Mouse (Mus musculus) MEL (cell line): ENCODE measurements around the gene Gzma. TPM values are rescaled to one million over a fixed set of nuclear protein-coding genes. Genes with fewer than 3 reads are reported as not detected.

Experiments used
- DNase-seq: peaks from one replicate; pipeline ENCODE4 v3.0.0; 2011; ENCODE audit warnings: low read depth, low spot score
- H3K27ac ChIP-seq: 2 replicates; pipeline ENCODE4 v1.5.1; 2012; ENCODE audit warnings: low read depth, mild to moderate bottlenecking, control low read depth, low read length, moderate library complexity; ENCODE audit not compliant: control insufficient read depth
- H3K27me3 ChIP-seq, 2 experiments: fragments of 150-350 bp in 1 of 2; sonication (generic) in 1 of 2; 2 replicates each; pipeline ENCODE4 v1.6.1; 2012; ENCODE audit warnings: low read length in 2 of 2, mild to moderate bottlenecking in 2 of 2, improper control_type of control experiment in 1 of 2, moderate library complexity in 1 of 2; ENCODE audit not compliant: insufficient read depth in 2 of 2, control insufficient read depth in 1 of 2
- H3K36me3 ChIP-seq, 2 experiments: 2 replicates each; pipeline ENCODE4 v1.6.1; 2012 to 2014; ENCODE audit warnings: low read length in 2 of 2, improper control_type of control experiment in 1 of 2, inconsistent platforms in 1 of 2, mild to moderate bottlenecking in 1 of 2; ENCODE audit not compliant: insufficient read depth in 2 of 2, control insufficient read depth in 1 of 2
- H3K4me1 ChIP-seq, 2 experiments: fragments of 150-350 bp in 1 of 2; sonication (generic) in 1 of 2; 2 replicates each; pipeline ENCODE4 v1.6.1; 2012; ENCODE audit warnings: low read length in 2 of 2, improper control_type of control experiment in 1 of 2, mild to moderate bottlenecking in 1 of 2; ENCODE audit not compliant: insufficient read depth in 2 of 2, control insufficient read depth in 1 of 2
- H3K4me3 ChIP-seq, 2 experiments: fragments of 150-350 bp in 1 of 2; sonication (generic) in 1 of 2; 2 replicates each; pipeline ENCODE4 v1.5.1; 2012; ENCODE audit warnings: low read depth in 2 of 2, low read length in 2 of 2, mild to moderate bottlenecking in 2 of 2, moderate library complexity in 2 of 2, control low read depth in 1 of 2, improper control_type of control experiment in 1 of 2; ENCODE audit not compliant: control insufficient read depth in 1 of 2, insufficient read depth in 1 of 2
- H3K79me2 ChIP-seq: 2 replicates; pipeline ENCODE4 v1.6.1; 2012; ENCODE audit warnings: mild to moderate bottlenecking, low read length, moderate library complexity; ENCODE audit not compliant: control insufficient read depth, poor library complexity, insufficient read depth
- H3K9ac ChIP-seq: 2 replicates; pipeline ENCODE4 v1.6.1; 2012; ENCODE audit warnings: low read depth, mild to moderate bottlenecking, control low read depth, low read length, moderate library complexity; ENCODE audit not compliant: control insufficient read depth, poor library complexity, severe bottlenecking
- H3K9me3 ChIP-seq: fragments of 150-350 bp; sonication (generic); replicated peaks from 2 replicates; pipeline ENCODE4 v1.6.1; 2012; ENCODE audit warnings: mild to moderate bottlenecking, low read length, improper control_type of control experiment, moderate library complexity; ENCODE audit not compliant: insufficient read depth
- BHLHE40 ChIP-seq: IDR thresholded peaks from 2 replicates; pipeline ENCODE4 v1.6.1; 2012; ENCODE audit warnings: low read depth, mild to moderate bottlenecking, inconsistent platforms, low read length, improper control_type of control experiment, borderline replicate concordance
- CHD1 ChIP-seq: IDR thresholded peaks from 2 replicates; pipeline ENCODE4 v1.6.1; 2012; ENCODE audit warnings: low read depth, mild to moderate bottlenecking, inconsistent platforms, low read length, improper control_type of control experiment
- CHD2 ChIP-seq: IDR thresholded peaks from 2 replicates; pipeline ENCODE4 v1.6.1; 2011; ENCODE audit warnings: low read length, improper control_type of control experiment
- ELF1 ChIP-seq: IDR thresholded peaks from 2 replicates; pipeline ENCODE4 v1.6.1; 2014; ENCODE audit warnings: low read depth, mild to moderate bottlenecking, inconsistent platforms, low read length, improper control_type of control experiment, moderate library complexity
- ETS1 ChIP-seq: IDR thresholded peaks from 2 replicates; pipeline ENCODE4 v1.6.1; 2012; ENCODE audit warnings: low read depth, mild to moderate bottlenecking, inconsistent platforms, low read length, improper control_type of control experiment, moderate library complexity
- JUND ChIP-seq: IDR thresholded peaks from 2 replicates; pipeline ENCODE4 v1.6.1; 2011; ENCODE audit warnings: low read depth, mild to moderate bottlenecking, improper control_type of control experiment, low read length
- KAT2A ChIP-seq: conservative IDR thresholded peaks from 2 replicates; pipeline ENCODE4 v1.6.1; 2012; ENCODE audit warnings: low read depth, low read length, improper control_type of control experiment, inconsistent platforms
- MAFK ChIP-seq: IDR thresholded peaks from 2 replicates; pipeline ENCODE4 v1.6.1; 2011; ENCODE audit warnings: low read depth, mild to moderate bottlenecking, low read length, improper control_type of control experiment, borderline replicate concordance
- MAX ChIP-seq: IDR thresholded peaks from 2 replicates; pipeline ENCODE4 v1.6.1; 2011; ENCODE audit warnings: low read length, improper control_type of control experiment
- MAZ ChIP-seq: IDR thresholded peaks from 2 replicates; pipeline ENCODE4 v1.6.1; 2012; ENCODE audit warnings: low read depth, mild to moderate bottlenecking, inconsistent platforms, low read length, improper control_type of control experiment
- MEF2A ChIP-seq: IDR thresholded peaks from 2 replicates; pipeline ENCODE4 v1.6.1; 2014; ENCODE audit warnings: low read depth, mild to moderate bottlenecking, inconsistent platforms, low read length, improper control_type of control experiment; ENCODE audit not compliant: poor library complexity, insufficient replicate concordance, severe bottlenecking; ENCODE audit errors: extremely low read depth
- MXI1 ChIP-seq: IDR thresholded peaks from 2 replicates; pipeline ENCODE4 v1.6.1; 2011; ENCODE audit warnings: mild to moderate bottlenecking, low read depth, low read length, improper control_type of control experiment
- MYC ChIP-seq: IDR thresholded peaks from 2 replicates; pipeline ENCODE4 v1.6.1; 2011; ENCODE audit warnings: low read depth, mild to moderate bottlenecking, low read length, improper control_type of control experiment, moderate library complexity
- NELFE ChIP-seq: IDR thresholded peaks from 2 replicates; pipeline ENCODE4 v1.6.1; 2011; ENCODE audit warnings: low read depth, low read length, improper control_type of control experiment
- NRF1 ChIP-seq: IDR thresholded peaks from 2 replicates; pipeline ENCODE4 v1.6.1; 2014; ENCODE audit warnings: low read depth, mild to moderate bottlenecking, inconsistent platforms, low read length, improper control_type of control experiment, moderate library complexity; ENCODE audit not compliant: poor library complexity, insufficient read depth, severe bottlenecking
- POLR2A ChIP-seq, 2 experiments: IDR thresholded peaks; 2 replicates each; pipeline ENCODE4 v1.6.1; 2011 to 2012; ENCODE audit warnings: low read length in 2 of 2, mild to moderate bottlenecking in 2 of 2, control low read depth in 1 of 2, improper control_type of control experiment in 1 of 2, low read depth in 1 of 2, moderate library complexity in 1 of 2; ENCODE audit not compliant: control insufficient read depth in 1 of 2, insufficient read depth in 1 of 2, poor library complexity in 1 of 2
- POLR2AphosphoS2 ChIP-seq: IDR thresholded peaks from 2 replicates; pipeline ENCODE4 v1.6.1; 2011; ENCODE audit warnings: low read length, improper control_type of control experiment
- POLR2AphosphoS5 ChIP-seq: IDR thresholded peaks from 2 replicates; pipeline ENCODE4 v1.6.1; 2012; ENCODE audit warnings: low read depth, borderline replicate concordance, mild to moderate bottlenecking, inconsistent platforms, low read length, moderate library complexity, mixed read lengths
- RCOR1 ChIP-seq: IDR thresholded peaks from 2 replicates; pipeline ENCODE4 v1.6.1; 2012; ENCODE audit warnings: low read depth, mild to moderate bottlenecking, inconsistent platforms, low read length, improper control_type of control experiment
- SIN3A ChIP-seq: IDR thresholded peaks from 2 replicates; pipeline ENCODE4 v1.6.1; 2012; ENCODE audit warnings: low read length, improper control_type of control experiment, inconsistent platforms
- SMC3 ChIP-seq: IDR thresholded peaks from 2 replicates; pipeline ENCODE4 v1.6.1; 2011; ENCODE audit warnings: low read depth, low read length, improper control_type of control experiment
- TBP ChIP-seq: IDR thresholded peaks from 2 replicates; pipeline ENCODE4 v1.8.0; 2011; ENCODE audit warnings: low read depth, low read length, improper control_type of control experiment
- UBTF ChIP-seq: IDR thresholded peaks from 2 replicates; pipeline ENCODE4 v1.6.1; 2012; ENCODE audit warnings: low read depth, mild to moderate bottlenecking, inconsistent platforms, low read length, improper control_type of control experiment, moderate library complexity, borderline replicate concordance; ENCODE audit not compliant: insufficient read depth
- USF2 ChIP-seq, 2 experiments: IDR thresholded peaks; 2 replicates each; pipeline ENCODE4 v1.6.1; 2011 to 2012; ENCODE audit warnings: improper control_type of control experiment in 2 of 2, low read length in 2 of 2, borderline replicate concordance in 1 of 2, inconsistent platforms in 1 of 2, low read depth in 1 of 2, mild to moderate bottlenecking in 1 of 2; ENCODE audit not compliant: insufficient read depth in 1 of 2
- ZC3H11A ChIP-seq: IDR thresholded peaks from 2 replicates; pipeline ENCODE4 v1.6.1; 2012; ENCODE audit warnings: low read depth, mild to moderate bottlenecking, inconsistent platforms, low read length, improper control_type of control experiment
- ZKSCAN1 ChIP-seq: IDR thresholded peaks from 2 replicates; pipeline ENCODE4 v1.6.1; 2012; ENCODE audit warnings: low read depth, mild to moderate bottlenecking, inconsistent platforms, low read length, improper control_type of control experiment, moderate library complexity
- ZMIZ1 ChIP-seq: IDR thresholded peaks from 2 replicates; pipeline ENCODE4 v1.6.1; 2012; ENCODE audit warnings: low read depth, mild to moderate bottlenecking, inconsistent platforms, low read length, improper control_type of control experiment, moderate library complexity
- ZNF384 ChIP-seq: IDR thresholded peaks from 2 replicates; pipeline ENCODE4 v1.6.1; 2012; ENCODE audit warnings: low read depth, mild to moderate bottlenecking, inconsistent platforms, low read length, improper control_type of control experiment
- polyA plus RNA-seq, 2 experiments: library from polyadenylated mRNA; stranded (reverse) in 1 of 2; unstranded in 1 of 2; fragments of >175 nt in 1 of 2; fragments of >200 nt in 1 of 2; gene quantifications; 2 replicates each; pipeline versions ENCODE4 v1.2.1 to v1.2.4; 2012; ENCODE audit warnings: low replicate concordance in 2 of 2, low read depth in 1 of 2; ENCODE audit not compliant: insufficient read length in 2 of 2, insufficient read depth in 1 of 2, missing spikeins in 1 of 2
- total RNA-seq: library from RNA; depleted of rRNA; stranded (reverse); fragments of 300-350 nt; gene quantifications from 2 replicates; pipeline ENCODE4 v1.2.3, GENCODE M21; 2012

Gzma gene
- total and polyA plus RNA-seq, 3 experiments, result not detected

DNA sequence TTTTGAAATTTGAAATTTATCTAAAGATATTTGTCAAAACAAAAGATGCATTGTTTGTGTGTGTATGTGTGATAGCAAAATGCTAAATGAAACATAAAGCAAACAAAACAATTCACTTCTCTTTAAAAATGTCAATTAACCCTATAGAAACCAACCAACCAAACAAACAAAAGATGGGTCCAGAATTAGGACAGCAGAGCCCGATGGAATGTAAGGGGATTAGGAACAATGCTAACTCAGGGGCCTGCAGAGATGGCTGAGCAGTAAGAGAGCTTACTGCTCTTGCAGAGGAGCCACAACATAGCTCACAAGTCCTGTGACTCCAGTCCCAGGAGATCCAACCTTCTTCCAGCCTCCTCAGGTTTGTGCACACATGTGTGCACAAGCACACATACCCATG is 18.7 kb downstream of the Gzma start:
- 0 out of 4 replicates have a peak, but pooled peaks cover 0 to 3% of the 10 kb centered on the region in 2 experiments for H3K4me1 ChIP-seq

DNA sequence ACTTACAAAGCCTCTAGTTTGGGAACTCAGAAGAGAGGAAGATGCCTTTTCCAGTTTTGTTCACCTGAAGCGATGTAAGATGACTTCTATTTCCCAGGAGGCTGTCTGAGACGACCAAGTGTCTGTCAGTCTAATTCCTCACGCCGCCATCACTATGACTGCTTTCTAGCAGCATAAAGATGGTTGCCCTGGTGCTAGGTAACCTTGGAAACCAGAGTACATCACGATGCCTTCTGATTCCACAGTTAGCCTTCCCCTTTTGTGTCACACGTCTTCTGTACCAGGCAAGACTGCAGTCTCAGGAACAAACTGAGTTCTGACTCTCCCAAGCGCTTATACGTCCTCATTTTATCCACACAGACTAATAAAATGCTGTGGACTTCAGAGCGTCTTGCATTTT is 21.8 kb downstream of the Gzma start:
- H3K27ac ChIP-seq, result no peak overlapping the region
- no peak overlapping the region for H3K4me3 ChIP-seq
- TF ChIP-seq NELFE, result no peak
- no peak for TF ChIP-seq POLR2AphosphoS5
- TF ChIP-seq TBP, result no peak
- TF ChIP-seq MAFK, result no peak
- no peak for TF ChIP-seq POLR2A (IDR thresholded peaks at IDR 0.05; ENCODE audit: control insufficient read depth in 1 of 2, insufficient read depth in 1 of 2, low read depth in 1 of 2, low read length in 2 of 2, poor library complexity in 1 of 2)
- TF ChIP-seq ZKSCAN1, result no peak
- TF ChIP-seq ELF1, result no peak
- no peak for TF ChIP-seq SMC3
- no peak for TF ChIP-seq MAZ
- no peak for TF ChIP-seq ETS1
- no peak for TF ChIP-seq CHD2
- no peak for TF ChIP-seq JUND
- no peak for TF ChIP-seq NRF1
- TF ChIP-seq USF2 (IDR thresholded peaks at IDR 0.05; ENCODE audit: borderline replicate concordance in 1 of 2, insufficient read depth in 1 of 2, low read depth in 1 of 2, low read length in 2 of 2), result no peak
- TF ChIP-seq MYC, result no peak
- TF ChIP-seq UBTF, result no peak
- no peak for DNase-seq
- peaks cover 0 to under 1% of the 10 kb centered on the region in 2 experiments; a peak in 1 of 4 replicates for H3K36me3 ChIP-seq
- H3K27me3 ChIP-seq, result peaks cover 0 to 1% of the 10 kb centered on the region in 2 experiments; a peak in 3 of 4 replicates
- no peak overlapping the region for H3K9ac ChIP-seq
- no peaks in the 10 kb centered on the region for H3K4me1 ChIP-seq
- H3K79me2 ChIP-seq, result no peaks in the 10 kb centered on the region
- no peaks in the 10 kb centered on the region for H3K9me3 ChIP-seq

More for the DNA sequence above, 18.7 kb downstream of the Gzma start:
- no peaks in the 10 kb centered on the region for H3K9me3 ChIP-seq
- DNase-seq, result no peak
- TF ChIP-seq TBP, result no peak
- no peak for TF ChIP-seq SIN3A
- TF ChIP-seq UBTF, result no peak
- no peak for TF ChIP-seq ZMIZ1
- no peak for TF ChIP-seq ELF1
- TF ChIP-seq POLR2A (IDR thresholded peaks at IDR 0.05; ENCODE audit: control insufficient read depth in 1 of 2, insufficient read depth in 1 of 2, low read depth in 1 of 2, low read length in 2 of 2, poor library complexity in 1 of 2), result no peak
- no peak for TF ChIP-seq BHLHE40
- TF ChIP-seq ZNF384, result no peak
- no peak for TF ChIP-seq POLR2AphosphoS2
- TF ChIP-seq RCOR1, result no peak
- TF ChIP-seq MAX, result no peak
- no peak for TF ChIP-seq KAT2A
- TF ChIP-seq ETS1, result no peak
- TF ChIP-seq MXI1, result no peak
- no peak for TF ChIP-seq ZC3H11A
- TF ChIP-seq MEF2A, result no peak
- TF ChIP-seq CHD1, result no peak
- no peak for TF ChIP-seq NRF1
- no peaks in the 10 kb centered on the region for H3K79me2 ChIP-seq
- peaks cover 0 to 8% of the 10 kb centered on the region in 2 experiments; a peak in 2 of 4 replicates for H3K36me3 ChIP-seq
- no peak overlapping the region for H3K4me3 ChIP-seq
- H3K27me3 ChIP-seq, result no peaks in the 10 kb centered on the region; a peak in 1 of 4 replicates
- H3K27ac ChIP-seq, result no peak overlapping the region
- no peak overlapping the region for H3K9ac ChIP-seq
